Mouse (Mus musculus): Measurements from ENCODE around the gene Elf1. TPM values are rescaled to one million over a fixed set of nuclear protein-coding genes. Genes with fewer than 3 reads are reported as not detected.
A peak's percentile ranks its signal among the peaks of the same experiment; 100 is the strongest.
"Not testable (repeated sequence)": the region's sequence is repeated elsewhere in the genome, so short reads cannot be mapped to it uniquely, and the experiment has no call there.

The Elf1 gene
- 14.0 and 14.5 TPM in 2 replicates for polyA plus RNA-seq (2015; fragmentation: Nextera tagmentation; extraction: Ambion mirVana)

DNA sequence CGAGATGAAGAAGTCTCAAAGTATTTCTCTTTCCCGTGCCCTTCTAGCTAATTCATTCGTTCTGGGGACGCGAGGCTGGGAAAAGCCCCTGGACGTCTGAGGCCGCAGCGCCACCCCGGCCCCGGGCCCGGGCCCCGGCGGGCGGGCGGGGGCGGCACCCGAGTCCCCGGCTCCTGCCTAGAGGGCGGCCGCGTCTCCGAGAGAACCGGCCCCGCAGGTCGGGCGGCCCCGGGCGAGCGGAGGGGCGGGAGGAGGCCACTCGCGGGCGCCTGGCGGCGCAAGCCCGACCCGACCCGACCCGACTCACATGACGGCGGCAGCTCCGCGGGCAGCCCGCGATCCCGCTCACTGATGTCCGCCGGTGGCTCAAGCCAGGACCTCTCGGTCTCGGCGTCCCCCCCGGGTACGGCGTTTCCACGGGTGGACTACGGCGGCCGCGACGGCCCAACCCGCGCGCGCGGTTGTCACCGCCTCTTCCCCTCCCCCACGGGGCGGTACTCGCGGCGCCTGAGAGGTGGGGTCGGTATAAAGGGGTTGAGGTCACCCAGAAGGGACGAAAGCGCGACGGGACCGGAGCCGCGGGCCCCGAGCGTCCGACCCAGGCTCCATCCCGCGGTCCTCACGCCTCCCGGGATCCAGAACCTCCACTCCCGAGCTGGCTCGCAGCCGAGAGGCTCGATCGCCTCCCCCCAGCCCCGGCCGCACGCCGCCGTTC, at the start of gene Elf1:
TSS of gene Elf1 (plus strand) at position 571 of the 715 bp plus-strand sequence.
- Histone ChIP-seq H3K4me2 (ENCODE audit: low read depth, low read length) (peak within 1 kb of the TSS; percentile 86), H3K9me3 (ENCODE audit: control insufficient read depth, low read length) (no peaks in the 10 kb centered on the region), H3K4me3 (ENCODE audit: low read length) (peak within 1 kb of the TSS; percentile 96), H3K4me1 (replicated peaks; ENCODE audit: control insufficient read depth, insufficient read depth, low read length) (peaks cover 38% of the 10 kb centered on the region), H3K36me3 (ENCODE audit: control insufficient read depth, insufficient read depth, low read length) (peaks cover 11% of the 10 kb centered on the region), H3K27ac (ENCODE audit: low read length) (peak within 1 kb of the TSS; percentile 100), H3K9ac (ENCODE audit: low read length) (peak within 1 kb of the TSS; percentile 100), H3K27me3 (ENCODE audit: control insufficient read depth, insufficient read depth, low read depth, low read length) (no peaks in the 10 kb centered on the region)
- under 1% methylated on average over 75 of the region's 96 CpGs for WGBS
- peak; percentile 88 for ATAC-seq (ENCODE audit: low read depth)

DNA sequence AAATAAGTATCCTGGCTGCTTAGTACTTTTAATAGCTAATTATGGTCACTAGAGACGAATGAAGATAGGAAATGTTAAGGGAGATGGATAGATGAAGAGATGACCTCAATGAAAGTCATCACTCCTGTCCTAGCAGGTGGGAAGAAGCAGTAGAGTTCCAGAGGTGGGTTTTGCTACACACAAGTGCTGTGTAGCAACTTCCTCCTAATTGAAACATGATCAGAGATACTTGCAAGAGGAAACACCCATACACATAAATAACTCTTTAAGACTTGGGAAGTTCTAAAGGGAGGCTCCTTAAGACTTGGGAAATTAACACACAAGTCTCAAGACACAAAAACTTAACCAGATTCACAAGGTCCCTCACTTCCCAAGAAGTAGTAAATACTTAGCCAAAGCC, 46.9 kb upstream of the Elf1 start:
- H3K4me2 ChIP-seq (ENCODE audit: low read depth, low read length) = no peak overlapping the region
- H3K4me3 ChIP-seq (ENCODE audit: low read length) = no peak overlapping the region
- H3K27me3 ChIP-seq (ENCODE audit: control insufficient read depth, insufficient read depth, low read depth, low read length) = no peaks in the 10 kb centered on the region
- no peak overlapping the region for H3K9ac ChIP-seq (ENCODE audit: low read length)
- H3K4me1 ChIP-seq (replicated peaks; ENCODE audit: control insufficient read depth, insufficient read depth, low read length) = no peaks in the 10 kb centered on the region
- ATAC-seq (ENCODE audit: low read depth) = no peak
- H3K9me3 ChIP-seq (ENCODE audit: control insufficient read depth, low read length) = no peaks in the 10 kb centered on the region
- H3K36me3 ChIP-seq (ENCODE audit: control insufficient read depth, insufficient read depth, low read length) = no peaks in the 10 kb centered on the region; the same call in 1 of the 2 replicates
- WGBS = 67% methylated on average over 1 of the region's 1 CpGs
- H3K27ac ChIP-seq (ENCODE audit: low read length) = no peak overlapping the region

DNA sequence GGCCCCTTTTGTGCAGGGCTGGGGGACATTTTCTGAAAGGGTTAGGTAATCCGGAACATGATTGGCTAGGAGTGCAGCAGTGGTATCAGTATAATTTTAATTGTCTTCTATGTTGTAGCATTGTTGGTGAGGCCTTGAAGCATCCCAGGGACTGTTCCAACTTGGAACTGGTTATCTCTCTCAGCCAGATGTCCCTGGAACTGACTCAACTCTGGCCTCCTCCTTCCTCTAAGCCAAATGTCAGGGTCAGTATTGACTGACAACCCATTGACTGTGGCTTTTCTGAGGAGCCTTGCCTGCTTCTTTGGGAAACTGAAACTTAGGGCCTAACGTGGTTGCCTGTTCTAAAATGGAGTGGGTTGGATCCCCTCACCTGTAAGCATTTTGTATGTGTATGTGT, 40.3 kb upstream of the Elf1 start:
- Histone ChIP-seq H3K4me3 (ENCODE audit: low read length) (no peak overlapping the region), H3K4me2 (ENCODE audit: low read depth, low read length) (no peak overlapping the region), H3K36me3 (ENCODE audit: control insufficient read depth, insufficient read depth, low read length) (no peaks in the 10 kb centered on the region), H3K27me3 (ENCODE audit: control insufficient read depth, insufficient read depth, low read depth, low read length) (no peaks in the 10 kb centered on the region), H3K9ac (ENCODE audit: low read length) (no peak overlapping the region), H3K4me1 (replicated peaks; ENCODE audit: control insufficient read depth, insufficient read depth, low read length) (no peaks in the 10 kb centered on the region), H3K9me3 (ENCODE audit: control insufficient read depth, low read length) (no peaks in the 10 kb centered on the region; the same call in 1 of the 2 replicates), H3K27ac (ENCODE audit: low read length) (no peak overlapping the region)
- no peak for ATAC-seq (ENCODE audit: low read depth)
- WGBS = 75% methylated on average over 2 of the region's 2 CpGs

DNA sequence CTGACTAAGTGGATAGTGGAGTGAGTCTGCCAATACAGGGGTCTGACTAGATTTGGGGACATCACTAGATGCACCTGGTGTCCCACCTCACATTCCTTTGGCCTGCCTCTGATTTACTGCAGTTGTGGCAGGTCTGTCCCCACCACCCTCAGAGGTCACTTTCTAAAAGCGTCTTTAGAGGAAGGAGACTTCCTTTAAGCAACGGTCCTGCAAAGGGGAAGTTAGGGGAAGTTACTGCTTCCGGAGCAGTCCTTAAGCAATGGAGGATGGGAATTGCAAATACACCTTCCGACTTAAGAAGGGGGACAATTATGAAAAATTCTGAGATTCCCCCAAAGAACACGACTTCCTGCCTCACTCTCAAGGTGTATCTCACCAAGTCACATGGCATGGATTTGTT, 39.6 kb upstream of the Elf1 start:
- no peak overlapping the region for H3K27ac ChIP-seq (ENCODE audit: low read length)
- 60% methylated on average over 5 of the region's 5 CpGs for WGBS
- no peak overlapping the region for H3K4me3 ChIP-seq (ENCODE audit: low read length)
- no peak overlapping the region for H3K4me2 ChIP-seq (ENCODE audit: low read depth, low read length)
- no peaks in the 10 kb centered on the region for H3K4me1 ChIP-seq (replicated peaks; ENCODE audit: control insufficient read depth, insufficient read depth, low read length)
- no peaks in the 10 kb centered on the region; the same call in 1 of the 2 replicates for H3K9me3 ChIP-seq (ENCODE audit: control insufficient read depth, low read length)
- ATAC-seq (ENCODE audit: low read depth) = no peak
- H3K36me3 ChIP-seq (ENCODE audit: control insufficient read depth, insufficient read depth, low read length) = no peaks in the 10 kb centered on the region
- H3K27me3 ChIP-seq (ENCODE audit: control insufficient read depth, insufficient read depth, low read depth, low read length) = no peaks in the 10 kb centered on the region
- H3K9ac ChIP-seq (ENCODE audit: low read length) = no peak overlapping the region

DNA sequence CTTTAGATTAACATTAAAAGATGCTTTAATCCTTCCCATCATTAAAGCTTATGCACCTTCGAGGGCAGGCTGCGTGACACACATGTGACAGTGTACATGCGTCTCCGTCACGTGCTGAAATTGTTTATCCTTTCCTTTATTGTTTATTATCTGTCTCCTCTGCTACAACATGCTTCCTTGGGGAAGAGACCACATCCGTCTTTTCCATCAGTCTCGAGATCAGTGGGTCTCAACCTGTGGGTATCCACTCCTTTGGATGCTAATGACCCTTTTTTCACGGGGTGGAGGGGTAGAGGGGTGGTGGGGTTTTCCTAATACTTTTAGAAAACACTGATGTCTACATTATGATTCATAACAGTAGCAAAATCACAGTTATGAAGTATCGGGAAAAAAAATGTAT, 36.4 kb upstream of the Elf1 start:
- Histone ChIP-seq H3K27me3 (ENCODE audit: control insufficient read depth, insufficient read depth, low read depth, low read length) (no peaks in the 10 kb centered on the region), H3K9ac (ENCODE audit: low read length) (no peak overlapping the region), H3K27ac (ENCODE audit: low read length) (no peak overlapping the region), H3K36me3 (ENCODE audit: control insufficient read depth, insufficient read depth, low read length) (no peaks in the 10 kb centered on the region), H3K4me3 (ENCODE audit: low read length) (no peak overlapping the region), H3K4me1 (replicated peaks; ENCODE audit: control insufficient read depth, insufficient read depth, low read length) (no peaks in the 10 kb centered on the region), H3K4me2 (ENCODE audit: low read depth, low read length) (no peak overlapping the region), H3K9me3 (ENCODE audit: control insufficient read depth, low read length) (no peaks in the 10 kb centered on the region; the same call in 1 of the 2 replicates)
- WGBS = 73% methylated on average over 9 of the region's 9 CpGs
- no peak for ATAC-seq (ENCODE audit: low read depth)

DNA sequence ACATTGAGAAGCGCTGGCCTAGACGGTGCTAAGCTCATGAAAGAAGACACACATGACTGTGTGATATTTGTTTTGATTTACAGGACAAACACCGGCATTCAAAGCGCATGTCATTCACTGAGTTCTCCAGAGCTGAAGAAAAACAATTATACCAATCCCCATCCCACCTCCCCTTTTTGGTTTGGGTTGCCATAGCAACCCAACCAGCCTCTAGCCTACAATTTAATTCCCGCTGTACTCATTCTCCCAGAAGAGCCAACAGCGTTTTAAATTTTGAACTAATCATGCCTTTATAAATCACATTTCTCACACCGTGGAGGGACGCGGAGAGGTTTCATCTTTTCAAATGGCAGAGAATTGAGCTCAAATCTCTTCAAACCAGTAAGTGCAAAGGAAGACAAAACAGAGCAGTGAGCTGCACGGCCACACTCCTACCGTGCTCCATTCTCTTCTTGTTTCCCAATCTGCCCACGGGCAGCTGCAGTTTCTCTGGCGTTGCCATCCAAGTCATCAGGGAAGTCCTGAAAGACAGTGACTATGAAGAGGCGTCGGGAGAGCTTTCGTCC, 35.9 kb upstream of the Elf1 start:
- Histone ChIP-seq H3K4me3 (ENCODE audit: low read length) (no peak overlapping the region), H3K4me1 (replicated peaks; ENCODE audit: control insufficient read depth, insufficient read depth, low read length) (no peaks in the 10 kb centered on the region), H3K36me3 (ENCODE audit: control insufficient read depth, insufficient read depth, low read length) (no peaks in the 10 kb centered on the region), H3K9ac (ENCODE audit: low read length) (no peak overlapping the region), H3K27ac (ENCODE audit: low read length) (no peak overlapping the region), H3K4me2 (ENCODE audit: low read depth, low read length) (no peak overlapping the region), H3K27me3 (ENCODE audit: control insufficient read depth, insufficient read depth, low read depth, low read length) (no peaks in the 10 kb centered on the region), H3K9me3 (ENCODE audit: control insufficient read depth, low read length) (no peaks in the 10 kb centered on the region)
- 65% methylated on average over 16 of the region's 16 CpGs for WGBS
- no peak for ATAC-seq (ENCODE audit: low read depth)

DNA sequence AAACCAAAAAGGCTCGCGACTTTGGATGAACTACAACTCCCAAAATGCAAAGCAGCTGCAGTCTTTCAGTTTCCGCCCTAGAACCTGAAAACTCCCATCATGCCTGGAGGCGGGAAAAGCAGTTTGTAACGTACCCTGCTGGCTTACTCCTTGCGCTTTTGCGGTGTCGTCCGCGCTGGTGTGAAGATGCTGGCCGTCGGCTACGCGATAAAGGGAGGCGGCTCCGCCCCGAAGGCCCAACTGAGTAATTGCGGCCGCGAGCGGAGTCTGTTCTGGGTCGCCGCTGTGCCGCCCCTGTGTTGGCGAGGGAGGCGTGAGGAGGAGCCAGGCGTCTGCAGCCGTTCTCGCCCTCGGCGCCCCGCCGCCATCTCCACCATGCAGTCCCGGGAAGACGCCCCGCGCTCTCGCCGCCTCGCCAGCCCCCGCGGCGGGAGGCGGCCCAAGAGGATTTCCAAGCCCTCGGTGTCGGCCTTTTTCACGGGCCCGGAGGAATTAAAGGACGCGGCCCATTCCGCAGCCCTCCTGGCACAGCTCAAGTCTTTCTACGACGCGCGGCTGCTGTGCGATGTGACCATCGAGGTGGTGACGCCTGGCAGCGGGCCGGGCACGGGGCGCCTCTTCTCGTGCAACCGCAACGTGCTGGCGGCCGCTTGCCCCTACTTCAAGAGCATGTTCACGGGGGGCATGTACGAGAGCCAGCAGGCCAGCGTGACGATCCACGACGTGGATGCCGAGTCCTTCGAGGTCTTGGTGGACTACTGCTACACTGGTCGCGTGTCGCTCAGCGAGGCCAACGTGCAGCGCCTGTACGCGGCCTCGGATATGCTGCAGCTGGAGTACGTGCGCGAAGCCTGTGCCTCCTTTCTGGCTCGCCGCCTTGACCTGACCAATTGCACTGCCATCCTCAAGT, 29.1 kb upstream of the Elf1 start, which contains the start of gene Kbtbd6:
TSS of gene Kbtbd6 (plus strand) at position 155 of the 910 bp plus-strand sequence.
- not testable (repeated sequence) for H3K9me3 ChIP-seq (ENCODE audit: control insufficient read depth, low read length); H3K4me1 ChIP-seq (replicated peaks; ENCODE audit: control insufficient read depth, insufficient read depth, low read length); H3K27me3 ChIP-seq (ENCODE audit: control insufficient read depth, insufficient read depth, low read depth, low read length); H3K36me3 ChIP-seq (ENCODE audit: control insufficient read depth, insufficient read depth, low read length)
- Histone ChIP-seq H3K9ac (ENCODE audit: low read length) (peak within 1 kb of the TSS; percentile 73), H3K4me2 (ENCODE audit: low read depth, low read length) (peak within 1 kb of the TSS; percentile 72), H3K4me3 (ENCODE audit: low read length) (peak within 1 kb of the TSS; percentile 70), H3K27ac (ENCODE audit: low read length) (peak within 1 kb of the TSS; percentile 68)
- peak; percentile 94 for ATAC-seq (ENCODE audit: low read depth)
- WGBS = 14% methylated on average over 34 of the region's 89 CpGs

DNA sequence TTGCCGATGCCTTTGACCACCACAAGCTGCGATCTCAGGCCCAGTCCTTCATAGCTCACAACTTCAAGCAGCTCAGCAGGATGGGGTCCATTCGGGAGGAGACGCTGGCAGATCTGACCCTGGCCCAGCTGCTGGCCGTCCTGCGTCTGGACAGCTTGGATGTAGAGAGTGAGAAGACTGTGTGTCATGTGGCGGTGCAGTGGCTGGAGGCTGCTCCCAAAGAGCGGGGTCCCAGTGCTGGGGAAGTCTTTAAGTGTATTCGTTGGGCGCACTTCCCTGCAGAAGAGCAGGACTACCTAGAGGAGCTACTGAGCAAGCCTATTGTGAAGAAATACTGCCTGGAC, 28.4 kb upstream of the Elf1 start:
- not testable (repeated sequence) for H3K9me3 ChIP-seq (ENCODE audit: control insufficient read depth, low read length); H3K27ac ChIP-seq (ENCODE audit: low read length); H3K4me1 ChIP-seq (replicated peaks; ENCODE audit: control insufficient read depth, insufficient read depth, low read length); ATAC-seq (ENCODE audit: low read depth); H3K27me3 ChIP-seq (ENCODE audit: control insufficient read depth, insufficient read depth, low read depth, low read length); H3K36me3 ChIP-seq (ENCODE audit: control insufficient read depth, insufficient read depth, low read length); H3K4me2 ChIP-seq (ENCODE audit: low read depth, low read length); H3K4me3 ChIP-seq (ENCODE audit: low read length); H3K9ac ChIP-seq (ENCODE audit: low read length)
- WGBS = 98% methylated on average over 5 of the region's 10 CpGs

DNA sequence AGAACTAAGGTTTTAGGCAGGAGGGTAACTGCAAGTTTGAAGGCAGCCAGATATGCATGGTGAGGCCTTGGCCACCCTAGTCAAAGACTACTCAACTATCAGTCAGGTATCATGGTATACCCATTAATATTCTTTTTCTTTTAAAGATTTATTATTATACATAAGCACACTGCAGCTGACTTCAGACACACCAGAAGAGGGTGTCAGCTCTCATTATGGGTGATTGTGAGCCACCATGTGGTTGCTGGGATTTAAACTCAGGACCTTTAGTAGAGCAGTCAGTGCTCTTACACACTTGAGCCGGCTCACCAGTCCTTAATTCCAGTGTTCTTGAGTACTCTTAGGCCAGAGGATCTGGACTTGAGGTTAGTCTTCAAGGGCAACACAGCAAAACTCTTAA, 20.6 kb upstream of the Elf1 start:
- no peak overlapping the region for H3K4me2 ChIP-seq (ENCODE audit: low read depth, low read length)
- no peaks in the 10 kb centered on the region for H3K27me3 ChIP-seq (ENCODE audit: control insufficient read depth, insufficient read depth, low read depth, low read length)
- no peak for ATAC-seq (ENCODE audit: low read depth)
- peaks cover 28% of the 10 kb centered on the region for H3K36me3 ChIP-seq (ENCODE audit: control insufficient read depth, insufficient read depth, low read length)
- no peaks in the 10 kb centered on the region for H3K9me3 ChIP-seq (ENCODE audit: control insufficient read depth, low read length)
- H3K9ac ChIP-seq (ENCODE audit: low read length) = no peak overlapping the region
- H3K27ac ChIP-seq (ENCODE audit: low read length) = no peak overlapping the region
- H3K4me3 ChIP-seq (ENCODE audit: low read length) = no peak overlapping the region
- 88% methylated on average over 1 of the region's 1 CpGs for WGBS
- H3K4me1 ChIP-seq (replicated peaks; ENCODE audit: control insufficient read depth, insufficient read depth, low read length) = no peaks in the 10 kb centered on the region
